9 mouse cellular contexts compared by ENCODE assay signal in genomic region chr15:79828366-79829035, GRCm38 (mm10). TPM values are rescaled to one million over a fixed set of nuclear protein-coding genes. Genes with fewer than 3 reads are reported as not detected.
DNase-seq lines count a peak whose midpoint lies in the region; ATAC-seq and TF ChIP-seq lines count a peak whose summit lies in the region.
"Had no signal": no experiment of that assay in that cellular context is flagged by ENCODE, and none has a peak within 500 bp of the region (broad histone marks: within the 10 kb centered on the region; RNA-seq: fewer than 3 reads in every experiment).

No protein-coding gene starts in this region.

- no peak for ATAC-seq in cerebellum, adult (ENCODE audit: insufficient number of reproducible peaks, low FRiP score, low TSS enrichment)
- ATAC-seq in intestine, postnatal 0 days, result no peak
- ATAC-seq in neural tube, embryonic 12.5 days (ENCODE audit: low FRiP score, low read depth), result no peak
- ATAC-seq in erythroblast, adult 5-6 weeks (replicated peaks; ENCODE audit: low FRiP score, poor library complexity, severe bottlenecking), result no peak

- peak overlapping the region; percentile 30 for H3K4me2 ChIP-seq in intestine, postnatal 0 days (replicated peaks; ENCODE audit: low read depth)
- peak overlapping the region; percentile 49 for H3K4me2 ChIP-seq in neural tube, embryonic 12.5 days (replicated peaks)

- H3K36me3 ChIP-seq in intestine, postnatal 0 days (ENCODE audit: control insufficient read depth, insufficient read depth), result peaks cover 5% of the 10 kb centered on the region; the same call in 1 of the 2 replicates
- H3K36me3 ChIP-seq in neural tube, embryonic 12.5 days, result peaks cover 48% of the 10 kb centered on the region

- H3K27ac ChIP-seq in intestine, postnatal 0 days (ENCODE audit: low read depth, low read length), result no peak overlapping the region
- no peak overlapping the region for H3K27ac ChIP-seq in neural tube, embryonic 12.5 days

- H3K4me3 ChIP-seq in lung, adult 2 months (replicated peaks; ENCODE audit: extremely low read depth, low read depth, low read length), result no peak overlapping the region
- no peak overlapping the region for H3K4me3 ChIP-seq in intestine, postnatal 0 days (ENCODE audit: low read depth, low read length)
- H3K4me3 ChIP-seq in neural tube, embryonic 12.5 days, result peak overlapping the region; percentile 5; the same call in 1 of the 2 replicates

- DNase-seq in cerebellum, adult 18-20 months, result peak; percentile 78 to 80
- DNase-seq in lung, adult 2 months, result peak; percentile 24
- DNase-seq in lung, adult 18-20 months, result no peak
- peak; percentile 38 for DNase-seq in embryo, embryonic 10.5 days (ENCODE audit: low spot score)

- no peaks in the 10 kb centered on the region for H3K9me3 ChIP-seq in intestine, postnatal 0 days (ENCODE audit: control insufficient read depth)
- no peaks in the 10 kb centered on the region for H3K9me3 ChIP-seq in neural tube, embryonic 12.5 days

- H3K27me3 ChIP-seq in intestine, postnatal 0 days (replicated peaks; ENCODE audit: control insufficient read depth, insufficient read depth, low read length), result no peaks in the 10 kb centered on the region
- no peaks in the 10 kb centered on the region for H3K27me3 ChIP-seq in neural tube, embryonic 12.5 days (replicated peaks)

- no peak overlapping the region for H3K9ac ChIP-seq in intestine, postnatal 0 days (ENCODE audit: low read depth, low read length)
- H3K9ac ChIP-seq in neural tube, embryonic 12.5 days, result 0 out of 2 replicates have a peak overlapping the region, but pooled peaks have one; percentile 30

- 73% methylated on average over 46 of the region's 46 CpGs for WGBS in lung, adult 2 months
- 63% methylated on average over 46 of the region's 46 CpGs for WGBS in intestine, postnatal 0 days
- 51% methylated on average over 46 of the region's 46 CpGs for WGBS in neural tube, embryonic 12.5 days

- H3K4me1 ChIP-seq in lung, adult 2 months (ENCODE audit: control insufficient read depth, insufficient read depth, low read length), result no peaks in the 10 kb centered on the region
- no peaks in the 10 kb centered on the region for H3K4me1 ChIP-seq in intestine, postnatal 0 days (replicated peaks; ENCODE audit: control insufficient read depth, insufficient read depth, low read length)
- peaks cover 74% of the 10 kb centered on the region for H3K4me1 ChIP-seq in neural tube, embryonic 12.5 days

- TF ChIP-seq POLR2A in lung, adult 2 months (IDR thresholded peaks at IDR 0.05; ENCODE audit: borderline replicate concordance, extremely low read depth, low read depth, low read length), result no peak

- TF ChIP-seq CTCF in lung, adult 2 months (IDR thresholded peaks at IDR 0.05; ENCODE audit: insufficient read depth, low read length), result no peak
- TF ChIP-seq CTCF in intestine, postnatal 0 days (IDR thresholded peaks at IDR 0.05; ENCODE audit: low read depth), result peak; percentile 63

RNA-seq across cellular contexts. Expression of gene Npcd, which starts 5.5 kb away (rescaled TPM):
- 0.50 and 1.4 TPM in 2 replicates for polyA plus RNA-seq in lung, adult 2 months (2012; rRNA removed)
- polyA plus RNA-seq in intestine, postnatal 0 days (2015; fragmentation: Nextera tagmentation; extraction: Ambion mirVana), result 0.61 TPM in 1 of 2 replicates, not detected in the other
- polyA plus RNA-seq in neural tube, embryonic 12.5 days (2016; fragmentation: Nextera tagmentation; extraction: Ambion mirVana), result 0.31 and 1.0 TPM in 2 replicates
- total RNA-seq in erythroblast, adult 5-6 weeks (2015; ENCODE audit: low replicate concordance), result not detected in 2 replicates
- 0.34 TPM in 1 of 2 replicates, not detected in the other for total RNA-seq in erythroblast, adult 5-6 weeks (2017; ENCODE audit: low replicate concordance)
- polyA plus RNA-seq: embryonic facial prominence, embryonic 14.5 days had no signal

RNA-seq across cellular contexts. Expression of gene Cbx6, which starts 6.0 kb away (rescaled TPM):
- polyA plus RNA-seq in lung, adult 2 months (2012; rRNA removed), result 87.3 and 94.1 TPM in 2 replicates
- polyA plus RNA-seq in intestine, postnatal 0 days (2015; fragmentation: Nextera tagmentation; extraction: Ambion mirVana), result 13.8 and 15.7 TPM in 2 replicates
- polyA plus RNA-seq in neural tube, embryonic 12.5 days (2016; fragmentation: Nextera tagmentation; extraction: Ambion mirVana), result 32.8 and 36.6 TPM in 2 replicates
- total RNA-seq in erythroblast, adult 5-6 weeks (2015; ENCODE audit: low replicate concordance), result 2.7 and 4.0 TPM in 2 replicates
- 6.6 and 8.1 TPM in 2 replicates for total RNA-seq in erythroblast, adult 5-6 weeks (2017; ENCODE audit: low replicate concordance)

RNA-seq across cellular contexts. Expression of gene Nptxr, which starts 23.9 kb away (rescaled TPM):
- polyA plus RNA-seq in lung, adult 2 months (2012; rRNA removed), result 3.1 and 3.7 TPM in 2 replicates
- 1.2 and 1.6 TPM in 2 replicates for polyA plus RNA-seq in intestine, postnatal 0 days (2015; fragmentation: Nextera tagmentation; extraction: Ambion mirVana)
- polyA plus RNA-seq in neural tube, embryonic 12.5 days (2016; fragmentation: Nextera tagmentation; extraction: Ambion mirVana), result 13.2 and 13.6 TPM in 2 replicates
- 0.19 TPM in 1 of 2 replicates, not detected in the other for total RNA-seq in erythroblast, adult 5-6 weeks (2015; ENCODE audit: low replicate concordance)
- 0.17 TPM in 1 of 2 replicates, not detected in the other for total RNA-seq in erythroblast, adult 5-6 weeks (2017; ENCODE audit: low replicate concordance)

RNA-seq across cellular contexts. Expression of gene Dnal4, which starts 50.9 kb away (rescaled TPM):
- 51.1 and 51.2 TPM in 2 replicates for polyA plus RNA-seq in lung, adult 2 months (2012; rRNA removed)
- 19.5 and 20.1 TPM in 2 replicates for polyA plus RNA-seq in intestine, postnatal 0 days (2015; fragmentation: Nextera tagmentation; extraction: Ambion mirVana)
- 73.1 and 79.2 TPM in 2 replicates for polyA plus RNA-seq in neural tube, embryonic 12.5 days (2016; fragmentation: Nextera tagmentation; extraction: Ambion mirVana)
- total RNA-seq in erythroblast, adult 5-6 weeks (2015; ENCODE audit: low replicate concordance), result 4.2 TPM in 1 of 2 replicates, not detected in the other
- 0.68 and 1.7 TPM in 2 replicates for total RNA-seq in erythroblast, adult 5-6 weeks (2017; ENCODE audit: low replicate concordance)

Comparison
In these comparisons a context has a peak if more than half of its experiments do, and no peak if none do; other contexts are left out.
1. DNase-seq: peak in cerebellum, adult 18-20 months (2 of 2), lung, adult 2 months (single experiment) and embryo, embryonic 10.5 days (single experiment); none in lung, adult 18-20 months (0 of 2).